Mouse (Mus musculus) midbrain, embryonic 15.5 days (tissue): Measurements from ENCODE around the gene Rad1. TPM values are rescaled to one million over a fixed set of nuclear protein-coding genes. Genes with fewer than 3 reads are reported as not detected.
A peak's percentile ranks its signal among the peaks of the same experiment; 100 is the strongest.

Source experiments
- ATAC-seq: fragments of 200-750 bp; cut with Nextera tagmentation; replicated peaks from 2 replicates; pipeline ENCODE4 v1.8.0; 2017; ENCODE audit warnings: moderate TSS enrichment
- H3K27ac ChIP-seq: fragments of 300-500 bp; sonication (generic); 2 replicates; pipeline ENCODE4 v1.5.1; 2015; ENCODE audit warnings: mild to moderate bottlenecking, inconsistent platforms
- H3K27me3 ChIP-seq: fragments of 300-500 bp; sonication (generic); replicated peaks from 2 replicates; pipeline ENCODE4 v1.6.1; 2015; ENCODE audit warnings: inconsistent platforms
- H3K36me3 ChIP-seq: fragments of 300-500 bp; sonication (generic); replicated peaks from 2 replicates; pipeline ENCODE4 v1.6.1; 2015; ENCODE audit warnings: inconsistent platforms
- H3K4me1 ChIP-seq: fragments of 300-500 bp; sonication (generic); 2 replicates; pipeline ENCODE4 v1.6.1; 2015; ENCODE audit warnings: inconsistent platforms
- H3K4me2 ChIP-seq: fragments of 300-500 bp; sonication (generic); 2 replicates; pipeline ENCODE4 v1.6.1; 2015; ENCODE audit warnings: inconsistent platforms, mild to moderate bottlenecking, moderate library complexity
- H3K4me3 ChIP-seq: fragments of 300-500 bp; sonication (generic); 2 replicates; pipeline ENCODE4 v1.5.1; 2015; ENCODE audit warnings: mild to moderate bottlenecking, inconsistent platforms
- H3K9ac ChIP-seq: fragments of 300-500 bp; sonication (generic); 2 replicates; pipeline ENCODE4 v1.6.1; 2015; ENCODE audit warnings: mild to moderate bottlenecking, inconsistent platforms
- H3K9me3 ChIP-seq: fragments of 300-500 bp; sonication (generic); 2 replicates; pipeline ENCODE4 v1.6.1; 2016; ENCODE audit warnings: inconsistent platforms
- WGBS: fragments of 180-500 bp; shearing (Covaris S2); methylation state at CpG from one replicate; pipeline ENCODE4 v1.1.7; 2015; ENCODE audit warnings: mixed read lengths; 5-methylcytosine and 5-hydroxymethylcytosine counted together
- polyA plus RNA-seq: library from polyadenylated mRNA; unstranded; fragments of >200 nt; fragmentation: Nextera tagmentation; extraction: Ambion mirVana; gene quantifications from 2 replicates; pipeline ENCODE4 v1.2.1, GENCODE M21; 2015

Gene Rad1
- polyA plus RNA-seq = 22.5 and 24.7 TPM in 2 replicates

DNA sequence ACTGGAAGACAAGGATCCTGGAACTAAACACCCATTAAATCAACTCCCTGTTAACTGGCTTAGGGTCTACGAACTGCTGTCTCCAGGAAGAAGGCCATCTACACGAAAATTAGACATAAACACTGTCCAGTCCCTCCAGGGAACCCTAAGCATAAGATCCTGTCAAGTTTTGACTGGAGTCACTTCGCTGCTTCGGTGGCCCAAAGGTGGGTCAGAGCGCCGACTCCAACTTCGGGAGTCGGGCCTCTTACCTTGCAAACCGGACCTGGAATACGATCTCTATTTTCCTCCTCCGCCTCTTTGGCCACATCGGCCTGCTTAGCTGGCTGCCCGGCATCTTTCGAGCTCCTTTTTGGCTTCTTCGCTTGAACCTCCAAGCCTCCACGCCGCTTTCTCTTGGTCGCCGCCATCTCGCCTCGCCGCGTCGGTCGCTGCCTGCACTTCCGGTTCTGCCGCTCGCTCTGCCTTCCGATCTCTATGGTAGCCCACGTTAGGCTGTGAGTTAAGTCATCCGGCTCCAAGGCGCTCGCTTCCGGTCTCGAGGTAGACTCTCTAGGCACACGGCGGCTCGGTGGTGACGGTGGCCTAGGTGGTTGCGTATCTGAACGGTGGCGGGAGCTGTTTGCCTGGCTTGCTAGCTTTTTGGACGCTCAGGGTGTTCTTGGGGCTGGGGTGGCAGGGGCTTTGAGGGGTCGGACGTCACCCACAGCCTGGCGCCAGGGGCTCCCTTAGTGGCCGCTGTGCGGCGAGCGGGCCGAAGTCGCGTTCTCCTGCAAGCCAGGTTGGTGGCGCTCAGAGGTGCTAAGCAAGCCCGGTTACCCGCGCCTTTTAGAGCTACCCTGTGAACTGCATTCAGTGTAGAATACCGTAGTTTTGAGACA, at the start of gene Rad1, which contains the start of gene Brix1:
Gene Rad1, plus strand, starts transcription at position 535 of the 881 bp plus-strand sequence.
Gene Brix1, minus strand, starts transcription at position 464 of the 881 bp plus-strand sequence.
- peak within 1 kb of the TSS; percentile 79 for H3K27ac ChIP-seq
- no peaks in the 10 kb centered on the region for H3K27me3 ChIP-seq
- peak within 1 kb of the TSS; percentile 62 for H3K4me2 ChIP-seq
- no peaks in the 10 kb centered on the region for H3K9me3 ChIP-seq
- H3K4me3 ChIP-seq = peak within 1 kb of the TSS; percentile 62
- ATAC-seq = peak; percentile 100
- H3K9ac ChIP-seq = peak within 1 kb of the TSS; percentile 67
- WGBS = under 1% methylated on average over 58 of the region's 58 CpGs
- 0 out of 2 replicates have a peak, but pooled peaks cover 4% of the 10 kb centered on the region for H3K36me3 ChIP-seq
- peaks cover 20% of the 10 kb centered on the region for H3K4me1 ChIP-seq

- Histone ChIP-seq H3K4me2 (no peak overlapping the region), H3K27ac (no peak overlapping the region), H3K27me3 (no peaks in the 10 kb centered on the region), H3K9me3 (0 out of 2 replicates have a peak, but pooled peaks cover 3% of the 10 kb centered on the region), H3K9ac (no peak overlapping the region), H3K4me3 (no peak overlapping the region), H3K4me1 (no peaks in the 10 kb centered on the region), H3K36me3 (no peaks in the 10 kb centered on the region; the same call in 1 of the 2 replicates)
- WGBS = 82% methylated on average over 1 of the region's 1 CpGs
- no peak for ATAC-seq
Observed at GRCm38 (mm10) chr15:10436893-10437292, 48.9 kb upstream of the Rad1 start.

DNA sequence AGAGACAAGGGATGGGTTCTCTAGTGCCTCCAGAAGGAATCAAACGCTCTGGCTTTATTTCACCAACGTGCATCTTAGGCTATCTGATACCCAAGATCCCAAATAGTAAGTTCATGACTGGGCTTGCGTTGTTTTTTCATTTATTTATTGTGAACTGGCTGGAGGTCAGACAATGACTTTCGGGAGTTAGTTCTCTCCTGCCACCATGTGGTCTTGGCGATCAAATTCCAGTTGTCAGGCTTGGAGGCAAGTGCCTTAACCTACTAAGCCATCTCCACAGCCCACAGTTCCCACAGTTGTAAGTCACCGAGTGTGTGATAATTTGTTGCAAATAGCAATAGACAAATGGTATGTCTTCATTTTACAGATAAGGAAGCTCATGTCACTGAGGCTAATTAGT, 45.9 kb upstream of the Rad1 start:
- Histone ChIP-seq H3K4me2 (no peak overlapping the region), H3K4me3 (no peak overlapping the region), H3K27me3 (no peaks in the 10 kb centered on the region), H3K9me3 (0 out of 2 replicates have a peak, but pooled peaks cover 3% of the 10 kb centered on the region), H3K4me1 (no peaks in the 10 kb centered on the region), H3K9ac (no peak overlapping the region), H3K36me3 (no peaks in the 10 kb centered on the region; the same call in 1 of the 2 replicates), H3K27ac (no peak overlapping the region)
- WGBS = 76% methylated on average over 6 of the region's 6 CpGs
- no peak for ATAC-seq

DNA sequence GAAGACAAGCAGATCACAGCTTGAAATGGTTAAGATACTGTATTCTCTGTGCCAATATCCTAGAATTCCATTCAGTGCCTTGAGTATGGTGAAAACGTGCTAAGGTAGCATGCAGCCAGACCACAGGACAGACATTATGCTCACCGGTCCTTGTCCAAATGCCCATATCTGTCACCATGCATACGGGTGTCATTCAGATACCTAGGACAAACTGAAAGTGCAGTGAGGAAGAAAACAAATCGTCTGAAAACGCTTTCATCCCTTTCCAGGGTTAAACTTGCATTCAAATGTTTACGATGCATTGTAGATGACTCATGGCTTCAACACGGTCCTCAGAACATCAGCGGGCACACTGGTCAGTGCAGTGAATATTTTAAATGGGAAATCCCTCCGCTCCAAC, 44.3 kb upstream of the Rad1 start:
- Histone ChIP-seq H3K4me2 (no peak overlapping the region), H3K36me3 (no peaks in the 10 kb centered on the region; the same call in none of the 2 replicates), H3K9me3 (no peaks in the 10 kb centered on the region), H3K27ac (no peak overlapping the region), H3K9ac (no peak overlapping the region), H3K4me3 (no peak overlapping the region), H3K27me3 (no peaks in the 10 kb centered on the region), H3K4me1 (no peaks in the 10 kb centered on the region)
- WGBS = 91% methylated on average over 9 of the region's 9 CpGs
- no peak for ATAC-seq

DNA sequence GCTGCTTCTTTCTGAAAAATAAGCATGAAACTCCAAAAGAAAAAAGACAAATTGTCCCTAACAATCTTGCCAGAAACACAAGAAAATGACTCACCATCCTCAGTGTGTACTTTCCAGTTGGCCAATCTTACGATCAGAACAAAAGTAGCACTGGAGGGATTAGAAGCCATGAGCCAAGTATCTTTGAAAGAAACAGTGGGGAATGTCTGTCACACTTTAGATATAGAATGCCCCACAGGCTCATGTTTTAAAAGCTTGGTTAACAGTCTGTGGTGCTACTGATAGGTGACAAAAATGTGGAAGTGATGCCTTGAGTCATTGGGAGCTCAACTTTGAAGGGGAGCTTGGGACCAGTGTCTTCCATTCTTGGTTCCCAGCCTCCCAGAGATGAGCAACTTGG, 43.5 kb upstream of the Rad1 start:
- no peak overlapping the region for H3K27ac ChIP-seq
- H3K9me3 ChIP-seq = no peaks in the 10 kb centered on the region
- no peak overlapping the region for H3K4me3 ChIP-seq
- 63% methylated on average over 1 of the region's 1 CpGs for WGBS
- H3K36me3 ChIP-seq = no peaks in the 10 kb centered on the region; the same call in none of the 2 replicates
- no peak overlapping the region for H3K4me2 ChIP-seq
- no peak for ATAC-seq
- no peak overlapping the region for H3K9ac ChIP-seq
- no peaks in the 10 kb centered on the region for H3K27me3 ChIP-seq
- H3K4me1 ChIP-seq = no peaks in the 10 kb centered on the region

DNA sequence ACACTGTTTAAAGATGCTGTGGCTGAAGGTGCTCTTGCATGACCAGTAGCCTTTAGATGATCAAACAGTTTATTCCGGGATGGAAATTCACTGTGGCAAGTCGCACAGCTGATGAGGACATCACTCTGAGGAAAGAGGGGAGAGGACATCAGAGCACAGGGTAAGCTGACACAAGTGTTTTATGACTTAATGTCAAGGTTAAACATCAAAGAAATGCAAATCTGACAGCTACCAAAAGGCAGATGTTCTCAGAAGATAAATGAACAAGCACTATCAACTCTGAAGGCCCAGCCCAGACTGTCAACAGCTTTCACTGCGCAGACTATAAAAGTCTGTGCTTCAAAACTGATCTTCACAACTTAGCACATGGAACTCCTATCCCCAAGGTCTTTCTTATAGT, 38.7 kb upstream of the Rad1 start:
- Histone ChIP-seq H3K4me3 (no peak overlapping the region), H3K4me2 (no peak overlapping the region), H3K27me3 (no peaks in the 10 kb centered on the region), H3K27ac (no peak overlapping the region), H3K36me3 (peaks cover 19% of the 10 kb centered on the region), H3K9me3 (no peaks in the 10 kb centered on the region), H3K4me1 (no peaks in the 10 kb centered on the region), H3K9ac (no peak overlapping the region)
- ATAC-seq = no peak
- WGBS = 73% methylated on average over 3 of the region's 3 CpGs

DNA sequence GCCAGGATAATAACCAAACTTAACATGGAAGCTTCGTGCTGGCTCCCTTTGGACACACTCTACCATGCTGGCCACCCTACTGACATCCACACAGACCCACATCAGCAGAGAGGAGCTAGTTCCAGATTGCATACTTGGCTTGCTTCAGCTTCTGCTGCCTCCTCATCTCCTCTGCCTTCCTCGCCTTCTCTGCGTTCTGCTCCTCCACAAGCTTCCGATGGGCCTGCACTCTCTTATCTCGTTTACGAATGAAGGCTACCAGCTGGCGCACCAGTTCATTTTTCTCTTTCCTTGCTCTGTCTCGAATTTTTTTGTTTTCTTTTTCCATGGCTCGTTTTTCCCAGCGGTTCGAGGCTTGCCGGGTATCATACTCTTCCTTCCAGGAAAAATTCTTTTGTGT, 24.8 kb upstream of the Rad1 start:
- Histone ChIP-seq H3K36me3 (peaks cover 10% of the 10 kb centered on the region), H3K4me2 (no peak overlapping the region), H3K4me3 (no peak overlapping the region), H3K27me3 (no peaks in the 10 kb centered on the region), H3K9ac (no peak overlapping the region), H3K4me1 (no peaks in the 10 kb centered on the region), H3K9me3 (no peaks in the 10 kb centered on the region), H3K27ac (no peak overlapping the region)
- WGBS = 94% methylated on average over 12 of the region's 12 CpGs
- ATAC-seq = no peak

- WGBS = 88% methylated on average over 5 of the region's 5 CpGs
- peaks cover 10% of the 10 kb centered on the region for H3K36me3 ChIP-seq
- H3K9me3 ChIP-seq = no peaks in the 10 kb centered on the region
- H3K27ac ChIP-seq = no peak overlapping the region
- ATAC-seq = no peak
- H3K9ac ChIP-seq = no peak overlapping the region
- H3K4me2 ChIP-seq = no peak overlapping the region
- no peaks in the 10 kb centered on the region for H3K27me3 ChIP-seq
- peaks cover 6% of the 10 kb centered on the region; the same call in 1 of the 2 replicates for H3K4me1 ChIP-seq
- H3K4me3 ChIP-seq = no peak overlapping the region
Observed at GRCm38 (mm10) chr15:10463555-10463954, 22.3 kb upstream of the Rad1 start.

- H3K4me3 ChIP-seq = no peak overlapping the region
- WGBS = 92% methylated on average over 3 of the region's 3 CpGs
- no peak overlapping the region for H3K27ac ChIP-seq
- H3K4me1 ChIP-seq = peaks cover 17% of the 10 kb centered on the region
- H3K36me3 ChIP-seq = peaks cover 6% of the 10 kb centered on the region
- no peak overlapping the region for H3K4me2 ChIP-seq
- H3K9ac ChIP-seq = no peak overlapping the region
- H3K9me3 ChIP-seq = no peaks in the 10 kb centered on the region
- H3K27me3 ChIP-seq = no peaks in the 10 kb centered on the region
- no peak for ATAC-seq
Observed at GRCm38 (mm10) chr15:10464678-10465077, 21.1 kb upstream of the Rad1 start.

DNA sequence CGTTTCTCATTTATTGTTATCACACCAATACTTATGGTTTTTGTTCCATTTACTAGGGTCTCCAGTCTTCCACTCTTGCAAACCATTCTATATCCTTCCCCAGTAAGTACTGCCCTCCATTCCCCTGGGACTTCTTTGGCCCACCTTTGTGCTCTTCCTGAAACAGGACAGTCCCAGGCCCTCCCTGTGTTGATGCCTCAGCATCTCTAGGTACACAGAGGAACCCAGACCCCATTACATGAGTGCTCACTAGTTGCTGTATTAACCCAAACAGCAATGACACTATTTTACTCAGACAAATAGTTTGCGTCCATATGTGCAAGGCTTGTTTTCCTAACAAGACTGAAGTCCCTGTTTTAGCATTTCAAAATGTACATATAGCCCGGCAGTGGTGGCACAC, 17.1 kb upstream of the Rad1 start:
- Histone ChIP-seq H3K4me2 (peak overlapping the region; percentile 74; the same call in 1 of the 2 replicates), H3K9ac (no peak overlapping the region), H3K27me3 (no peaks in the 10 kb centered on the region), H3K27ac (no peak overlapping the region), H3K36me3 (no peaks in the 10 kb centered on the region), H3K4me1 (peaks cover 21% of the 10 kb centered on the region), H3K9me3 (no peaks in the 10 kb centered on the region), H3K4me3 (no peak overlapping the region)
- 86% methylated on average over 3 of the region's 3 CpGs for WGBS
- no peak for ATAC-seq

DNA sequence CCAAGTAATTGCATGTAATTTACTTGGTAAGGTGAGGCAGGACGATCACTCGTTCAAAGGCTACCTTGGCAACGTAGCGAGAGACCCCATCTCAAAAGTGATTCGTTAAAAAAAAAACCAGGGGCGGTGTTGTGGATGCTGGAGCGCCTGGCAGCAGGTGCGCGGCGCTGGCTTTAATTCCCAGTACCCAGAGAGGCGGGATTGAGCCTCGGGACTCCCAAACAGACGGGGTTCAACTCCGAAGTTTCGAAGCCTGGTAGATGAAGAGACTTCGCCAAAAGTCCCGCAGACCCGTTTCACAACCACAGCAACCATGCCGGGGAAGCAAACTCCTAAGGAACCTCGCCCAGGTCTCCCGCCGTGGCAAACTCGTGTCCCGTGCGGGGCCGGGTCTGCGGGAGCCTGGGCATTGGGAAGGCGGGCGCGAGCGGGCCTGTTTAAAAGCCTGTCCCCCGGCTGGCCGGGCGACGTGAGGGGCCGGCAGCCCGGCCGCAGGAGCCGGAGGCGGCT, 16.1 kb upstream of the Rad1 start:
- under 1% methylated on average over 40 of the region's 40 CpGs for WGBS
- H3K36me3 ChIP-seq = no peaks in the 10 kb centered on the region
- no peaks in the 10 kb centered on the region for H3K27me3 ChIP-seq
- H3K4me3 ChIP-seq = peak overlapping the region; percentile 76
- ATAC-seq = peak; percentile 40; the same call in 1 of the 2 replicates
- H3K9ac ChIP-seq = peak overlapping the region; percentile 74
- H3K4me2 ChIP-seq = peak overlapping the region; percentile 74
- no peaks in the 10 kb centered on the region for H3K9me3 ChIP-seq
- peaks cover 21% of the 10 kb centered on the region for H3K4me1 ChIP-seq
- peak overlapping the region; percentile 85 for H3K27ac ChIP-seq

DNA sequence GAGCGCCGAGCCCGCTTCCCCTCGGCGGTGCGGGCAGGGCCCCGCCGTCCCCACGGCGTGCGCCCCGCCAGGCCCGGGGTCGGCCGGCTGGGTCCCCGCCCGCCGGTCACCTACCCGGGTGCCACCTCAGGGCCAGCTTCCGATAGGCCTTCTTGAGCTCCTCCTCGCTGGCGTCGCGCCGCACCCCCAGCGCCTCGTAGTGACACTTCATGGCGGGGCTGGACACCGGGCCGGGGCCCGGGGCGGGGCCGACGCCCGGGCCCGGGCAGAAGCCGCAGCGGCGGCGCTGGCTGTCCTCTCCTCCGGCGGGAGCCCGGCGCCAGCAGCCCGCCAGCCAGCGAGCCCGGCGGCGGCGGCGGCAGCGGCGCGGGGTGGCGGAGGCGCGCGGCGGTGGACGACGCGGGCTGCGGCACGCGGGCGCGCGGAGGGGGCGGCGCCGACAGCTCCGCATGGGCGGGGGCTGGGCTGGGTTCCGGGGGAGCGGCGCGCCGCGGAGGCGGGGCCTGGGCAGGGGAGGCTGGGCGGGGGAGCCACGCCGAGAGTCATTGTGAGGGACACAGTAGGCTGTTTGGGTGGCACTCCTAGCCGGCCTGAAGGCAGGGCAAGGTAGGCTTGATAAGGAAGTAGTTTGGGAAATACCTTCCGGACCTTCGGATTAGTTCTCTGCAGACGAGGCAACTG, 15.5 kb upstream of the Rad1 start, which contains the start of gene Dnajc21:
Gene Dnajc21, minus strand, starts transcription at position 366 of the 681 bp plus-strand sequence.
- peak within 1 kb of the TSS; percentile 85 for H3K27ac ChIP-seq
- H3K9ac ChIP-seq = peak within 1 kb of the TSS; percentile 74
- H3K4me1 ChIP-seq = peaks cover 21% of the 10 kb centered on the region
- no peaks in the 10 kb centered on the region for H3K36me3 ChIP-seq
- H3K9me3 ChIP-seq = no peaks in the 10 kb centered on the region
- peak within 1 kb of the TSS; percentile 76 for H3K4me3 ChIP-seq
- no peaks in the 10 kb centered on the region for H3K27me3 ChIP-seq
- WGBS = under 1% methylated on average over 52 of the region's 87 CpGs
- ATAC-seq = peak; percentile 96
- peak within 1 kb of the TSS; percentile 74 for H3K4me2 ChIP-seq
